Mouse (Mus musculus): ENCODE results near the gene Srgap3.

- TF ChIP-seq POLR2A (IDR thresholded peaks at IDR 0.05; ENCODE audit: low read depth, low read length) (no peak), CTCF (conservative IDR thresholded peaks at IDR 0.05; ENCODE audit: insufficient read depth, insufficient read length, low read depth, low read length) (no peak)
Measured at GRCm38 (mm10) chr6:112899711-112900110, 47.4 kb downstream of the Srgap3 start.

Measured in kidney, adult 2 months (tissue).